Mouse (Mus musculus): Measurements from ENCODE around the gene Gtf2ird1.

The Gtf2ird1 gene

DNA sequence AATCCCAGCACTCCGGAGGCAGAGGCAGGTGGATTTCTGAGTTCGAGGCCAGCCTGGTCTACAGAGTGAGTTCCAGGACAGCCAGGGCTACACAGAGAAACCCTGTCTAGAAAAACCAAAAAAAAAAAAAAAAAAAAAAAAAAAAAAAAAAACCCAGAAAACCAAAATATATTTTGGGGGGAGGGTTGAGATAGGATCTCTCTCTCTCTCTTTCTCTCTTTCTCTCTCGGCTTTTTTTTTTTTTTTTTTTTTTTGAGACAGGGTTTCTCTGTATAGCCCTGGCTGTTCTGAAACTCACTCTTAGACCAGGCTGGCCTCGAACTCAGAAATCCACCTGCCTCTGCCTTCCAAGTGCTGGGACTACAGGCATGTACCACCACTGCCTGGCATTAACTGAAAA lies 113.0 kb downstream of the Gtf2ird1 start:
- 98% methylated on average over 4 of the region's 4 CpGs for WGBS

DNA sequence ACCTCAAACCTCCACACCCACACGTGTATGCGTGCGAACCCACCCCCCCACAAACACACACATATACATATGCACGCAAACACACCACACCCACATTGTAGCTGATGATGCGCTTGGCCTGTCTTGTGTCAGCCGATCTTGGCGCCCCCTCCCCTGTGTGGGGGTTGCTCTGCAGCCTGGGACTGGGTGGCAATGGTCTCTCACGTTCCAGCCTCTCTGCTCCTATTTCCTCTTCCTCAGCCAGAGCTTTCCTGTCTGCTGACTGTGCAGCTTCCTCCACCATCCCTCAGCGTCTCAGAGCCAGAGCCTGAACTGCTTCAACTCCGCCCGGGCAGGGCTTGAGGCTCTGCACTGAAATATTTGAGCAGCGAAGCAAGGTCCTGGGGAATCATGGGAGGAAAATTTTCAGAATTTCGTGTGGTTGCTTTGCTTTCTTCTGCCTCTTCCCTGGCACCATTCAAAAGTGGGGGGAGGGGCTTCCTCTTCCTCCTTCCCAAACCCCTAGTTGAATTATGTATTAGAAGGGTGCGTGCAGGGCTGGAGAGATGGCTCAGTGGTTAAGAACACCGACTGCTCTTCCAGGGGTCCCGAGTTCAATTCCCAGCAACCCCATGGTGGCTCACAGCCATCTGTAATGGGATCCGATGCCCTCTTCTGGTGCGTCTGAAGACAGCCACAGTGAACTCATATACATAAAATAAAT lies 113.9 kb downstream of the Gtf2ird1 start:
- 67% methylated on average over 18 of the region's 18 CpGs for WGBS

DNA sequence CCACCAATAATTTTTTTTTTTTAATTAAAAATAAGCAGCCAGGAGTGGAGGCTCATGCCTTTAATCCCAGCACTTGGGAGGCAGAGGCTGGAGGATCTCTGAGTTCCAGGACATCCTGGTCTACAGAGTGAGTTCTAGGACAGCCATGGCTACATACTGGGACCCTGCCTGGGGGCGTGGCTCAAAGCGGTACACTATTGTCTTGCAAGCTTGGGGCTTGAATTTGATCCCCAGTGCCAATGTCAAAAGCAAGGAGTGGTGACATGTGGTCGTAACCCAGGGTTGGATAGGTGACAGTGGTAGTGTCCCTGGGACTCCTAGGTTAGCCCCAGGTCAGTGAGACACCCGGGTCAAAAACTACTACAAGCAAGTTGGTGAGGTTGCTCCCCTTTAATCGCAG lies 114.8 kb downstream of the Gtf2ird1 start:
- WGBS = 93% methylated on average over 5 of the region's 5 CpGs

DNA sequence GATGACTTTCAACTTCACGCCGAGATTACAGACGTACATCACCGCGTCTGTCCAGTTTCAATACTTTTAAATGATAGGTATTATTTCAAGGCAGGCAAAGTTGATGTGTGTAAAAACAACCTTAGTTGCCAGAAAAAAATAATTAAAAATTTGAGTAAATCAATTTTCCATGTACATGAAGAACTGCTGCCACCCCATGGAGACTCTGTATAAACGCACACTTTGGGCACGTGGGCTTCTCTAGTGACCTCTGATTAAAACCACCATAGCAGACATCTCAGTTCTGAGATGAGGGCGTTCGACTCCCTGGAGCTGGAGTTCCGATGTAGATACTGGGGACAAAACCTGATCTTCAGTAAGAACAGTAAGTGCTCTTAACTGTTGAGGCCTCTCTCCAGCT lies 115.2 kb downstream of the Gtf2ird1 start:
- WGBS = 53% methylated on average over 10 of the region's 10 CpGs

DNA sequence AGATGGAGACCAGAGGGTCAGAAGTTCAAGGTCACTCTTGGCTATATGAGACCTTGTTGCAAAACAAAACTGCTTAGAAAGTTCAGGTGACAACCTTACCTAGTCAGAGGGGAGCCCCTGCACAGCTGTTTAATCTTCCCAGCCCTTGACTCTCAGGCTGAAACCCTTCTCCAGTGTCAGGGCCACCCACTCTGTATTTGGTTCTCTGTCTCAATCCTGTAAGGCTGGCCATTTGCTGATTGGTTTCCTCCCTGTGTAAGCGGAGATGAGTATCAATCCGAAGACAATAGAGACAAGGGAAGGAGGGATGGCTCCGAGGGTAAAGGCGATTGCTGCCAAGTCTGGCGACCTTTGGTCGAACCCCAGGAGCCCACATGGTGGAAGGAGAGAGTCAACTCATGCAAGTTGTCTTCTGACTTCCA lies 116.4 kb downstream of the Gtf2ird1 start:
- WGBS = 41% methylated on average over 6 of the region's 6 CpGs

DNA sequence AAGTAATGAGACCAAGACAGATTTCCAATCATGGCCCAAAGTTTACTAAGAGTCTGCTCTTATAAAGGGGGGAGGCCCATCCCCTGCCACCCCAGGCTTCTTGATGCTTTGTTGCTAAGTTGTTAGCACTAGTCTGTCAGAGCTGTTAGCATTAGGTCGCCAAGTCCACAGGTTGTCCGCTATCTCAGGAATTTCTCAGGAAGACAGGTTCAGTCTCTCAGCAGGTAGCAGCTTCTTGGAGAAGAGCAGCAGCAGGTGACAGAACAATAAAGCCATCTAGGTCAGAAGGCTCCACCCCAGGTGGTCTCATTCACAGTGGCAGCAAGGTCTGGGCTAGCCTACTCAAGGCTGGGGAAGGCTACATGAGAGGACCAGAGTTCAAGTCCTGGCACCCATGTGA lies 119.5 kb downstream of the Gtf2ird1 start:
- WGBS = 86% methylated on average over 2 of the region's 2 CpGs

DNA sequence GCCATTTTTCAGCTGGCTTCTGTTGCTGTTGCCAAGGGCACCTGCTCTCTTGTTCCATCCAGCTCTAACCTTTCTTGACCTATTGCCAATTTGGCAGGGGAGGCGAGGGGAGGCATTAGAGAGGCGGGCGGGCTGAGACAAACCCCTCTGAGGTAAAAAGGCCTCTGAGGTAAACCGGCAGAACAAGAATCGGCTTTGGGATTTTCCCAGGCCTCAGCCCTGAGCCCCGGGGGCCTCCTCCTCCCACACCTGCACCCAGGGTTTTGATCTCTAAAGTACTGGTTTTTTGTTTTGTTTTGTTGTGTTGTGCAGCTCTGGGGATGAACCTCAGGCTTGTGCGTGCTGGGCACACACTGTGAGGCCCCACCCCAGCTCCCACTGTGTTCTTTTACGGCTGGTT lies 123.8 kb downstream of the Gtf2ird1 start:
- 71% methylated on average over 8 of the region's 8 CpGs for WGBS

DNA sequence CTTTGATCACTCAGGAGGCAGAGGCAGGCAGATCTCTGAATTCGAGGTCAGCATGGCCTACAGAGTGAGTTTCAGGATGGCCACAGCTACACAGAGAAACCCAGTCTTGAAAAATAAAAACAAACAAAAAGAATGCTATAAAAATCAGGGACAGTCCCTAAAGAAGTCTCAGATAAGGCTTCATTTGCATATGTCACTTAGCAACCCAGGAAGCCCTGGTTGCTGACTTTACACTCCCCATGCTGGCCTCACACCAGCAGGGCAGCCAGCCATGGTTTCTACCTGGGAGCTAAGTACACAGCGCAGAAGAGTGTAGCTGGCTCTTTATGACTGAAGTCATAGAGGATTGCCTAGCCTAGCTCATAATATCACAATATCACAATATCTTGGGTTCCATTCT lies 126.4 kb downstream of the Gtf2ird1 start:
- WGBS = 85% methylated on average over 2 of the region's 2 CpGs

DNA sequence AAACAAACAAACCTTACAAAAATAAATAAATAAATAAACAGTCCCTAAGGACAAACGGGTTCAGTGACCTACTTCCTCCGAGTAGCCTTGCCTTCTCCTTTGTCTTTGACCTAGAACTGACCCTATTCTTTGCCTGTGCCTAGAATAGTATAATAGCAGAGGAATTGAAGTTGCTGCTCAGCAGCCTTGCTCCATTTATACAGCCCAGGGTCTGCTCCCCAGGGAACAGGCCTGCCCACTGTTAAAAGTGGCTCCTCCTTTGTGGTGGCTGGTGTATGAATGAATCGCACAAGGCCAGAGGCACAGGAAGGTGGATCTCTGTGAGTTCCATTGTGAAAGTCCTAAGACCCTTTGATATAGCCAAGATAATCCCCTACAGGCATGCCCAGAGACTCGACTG lies 127.2 kb downstream of the Gtf2ird1 start:
- WGBS = 50% methylated on average over 4 of the region's 4 CpGs

DNA sequence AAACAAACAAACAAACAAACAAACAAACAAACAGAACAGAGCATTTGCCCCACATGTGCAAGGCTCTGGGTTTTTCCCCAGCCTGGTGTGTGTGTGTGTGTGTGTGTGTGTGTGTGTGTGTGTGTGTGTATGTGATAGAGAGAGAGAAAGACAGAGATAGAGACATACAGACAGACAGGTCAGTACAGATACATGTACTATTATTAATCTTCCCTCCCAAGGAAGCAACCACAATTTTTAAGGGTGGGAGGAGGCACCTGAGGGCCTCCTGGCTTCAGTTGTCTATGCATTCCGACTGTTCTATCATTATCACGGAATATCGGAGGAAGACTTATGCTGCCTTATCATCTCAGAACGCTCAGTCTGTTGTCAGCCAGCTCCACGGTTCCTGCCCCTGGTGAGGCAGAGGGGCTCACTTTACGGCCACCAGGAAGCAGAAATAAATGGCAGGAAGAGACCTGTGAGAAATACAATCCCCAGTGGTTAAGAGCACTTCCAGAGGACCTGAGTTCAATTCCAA lies 128.0 kb downstream of the Gtf2ird1 start:
- 86% methylated on average over 6 of the region's 6 CpGs for WGBS

DNA sequence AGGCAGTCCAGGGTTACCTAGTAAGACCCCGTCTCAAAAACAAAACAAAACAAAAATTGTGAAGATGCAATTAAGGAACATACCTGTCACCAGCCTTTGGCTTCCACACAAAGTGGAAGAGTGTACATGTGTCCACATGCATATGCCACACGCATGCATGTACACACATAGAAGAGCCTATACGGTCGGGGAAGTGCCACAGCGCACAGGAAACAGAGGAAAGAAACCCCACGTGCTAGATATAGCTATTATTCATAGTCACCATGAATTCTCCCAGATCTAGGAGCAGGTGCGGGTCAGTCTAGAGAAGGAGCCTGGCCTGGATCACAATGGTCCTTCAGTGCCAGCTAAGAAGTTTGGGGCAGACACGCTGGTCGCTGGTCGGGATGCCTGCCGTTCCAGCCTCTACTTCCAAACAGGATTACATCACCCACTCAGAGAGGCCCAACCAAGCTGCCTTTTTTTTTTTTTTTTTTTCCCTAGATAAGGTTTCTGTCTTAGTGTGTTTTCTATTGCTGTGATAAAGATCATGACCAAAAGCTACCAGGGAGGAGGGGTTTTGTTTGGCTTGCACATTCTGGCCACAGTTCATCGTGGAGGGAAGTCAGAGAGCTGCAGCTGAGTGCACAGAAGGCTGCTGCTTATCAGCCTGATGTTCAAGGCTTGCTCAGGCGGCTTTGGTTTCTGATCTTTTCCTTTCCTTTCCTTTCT lies 130.5 kb downstream of the Gtf2ird1 start:
- 74% methylated on average over 13 of the region's 13 CpGs for WGBS

DNA sequence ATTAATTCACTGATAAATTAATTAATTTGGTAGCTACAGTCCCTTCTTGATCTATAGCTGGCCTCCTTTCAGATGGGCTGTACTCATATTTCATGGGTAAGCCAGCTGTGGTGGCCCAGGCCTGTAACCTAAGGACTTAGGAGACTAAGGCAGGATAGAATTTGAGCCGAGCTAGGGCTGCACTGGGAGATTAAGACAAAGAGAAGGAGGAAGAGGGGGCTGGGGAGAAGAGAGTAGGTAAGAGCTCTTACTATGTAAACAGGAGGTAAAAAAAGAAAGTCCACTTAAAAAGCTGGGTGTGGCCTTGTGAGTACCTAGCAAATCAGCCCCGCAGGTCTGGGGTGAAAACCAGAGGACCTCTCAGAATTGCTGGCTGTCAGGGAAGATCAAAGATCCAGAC lies 132.6 kb downstream of the Gtf2ird1 start:
- WGBS = 75% methylated on average over 2 of the region's 2 CpGs

DNA sequence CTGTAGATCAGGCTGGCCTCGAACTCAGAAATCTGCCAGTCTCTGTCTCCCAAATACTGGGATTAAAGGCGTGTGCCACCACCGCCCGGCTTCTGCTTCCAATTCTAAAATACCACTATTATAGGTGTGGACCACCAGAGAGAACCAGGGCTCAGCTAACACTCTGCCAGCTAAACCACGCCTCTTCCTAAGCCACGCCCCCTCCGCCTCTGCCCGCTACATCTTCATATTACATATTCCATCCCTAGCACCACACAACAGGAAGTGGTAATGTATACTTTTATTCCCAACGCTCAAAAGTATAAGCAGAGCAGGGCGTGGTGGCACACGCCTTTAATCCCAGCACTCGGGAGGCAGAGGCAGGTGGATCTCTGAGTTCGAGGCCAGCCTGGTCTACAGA lies 133.2 kb downstream of the Gtf2ird1 start:
- WGBS = 91% methylated on average over 13 of the region's 13 CpGs

DNA sequence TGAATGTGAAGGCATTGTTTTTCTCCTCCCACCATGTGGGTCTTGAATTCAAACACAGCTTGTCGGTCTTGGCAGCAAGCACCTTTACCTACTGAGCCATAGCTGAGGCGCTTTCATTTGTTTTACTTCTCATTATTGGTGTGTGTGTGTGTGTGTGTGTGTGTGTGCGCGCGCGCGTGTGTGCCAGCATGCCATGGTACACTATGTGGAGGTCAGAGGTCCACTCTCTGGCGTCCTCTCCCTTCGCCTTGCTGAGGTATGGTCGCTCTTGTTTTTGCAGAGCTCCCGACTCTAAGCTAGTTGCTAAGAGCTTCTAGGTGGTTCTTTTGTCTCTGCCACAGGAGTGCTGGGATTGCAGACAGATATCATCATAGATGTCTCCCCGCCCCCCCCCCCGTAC lies 134.2 kb downstream of the Gtf2ird1 start:
- 88% methylated on average over 13 of the region's 13 CpGs for WGBS

DNA sequence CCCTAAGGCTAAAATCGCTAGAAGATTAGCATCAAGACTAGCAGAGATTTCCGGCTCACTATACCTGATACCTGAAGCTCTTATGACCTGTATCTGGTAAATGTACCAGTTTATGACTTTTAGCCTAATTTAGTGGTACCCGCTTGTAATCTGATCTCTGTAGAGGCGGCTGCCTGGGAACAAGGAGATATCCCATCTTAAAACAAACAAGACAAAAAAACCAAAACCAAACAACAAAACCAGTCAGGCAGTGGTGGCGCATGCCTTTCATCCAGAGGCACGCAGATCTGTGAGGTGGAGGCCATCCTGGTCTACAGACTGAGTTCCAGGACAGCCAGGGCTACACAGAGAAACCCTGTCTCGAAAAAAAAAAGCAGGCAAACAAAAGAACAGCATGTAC lies 134.8 kb downstream of the Gtf2ird1 start:
- WGBS = 85% methylated on average over 7 of the region's 7 CpGs

DNA sequence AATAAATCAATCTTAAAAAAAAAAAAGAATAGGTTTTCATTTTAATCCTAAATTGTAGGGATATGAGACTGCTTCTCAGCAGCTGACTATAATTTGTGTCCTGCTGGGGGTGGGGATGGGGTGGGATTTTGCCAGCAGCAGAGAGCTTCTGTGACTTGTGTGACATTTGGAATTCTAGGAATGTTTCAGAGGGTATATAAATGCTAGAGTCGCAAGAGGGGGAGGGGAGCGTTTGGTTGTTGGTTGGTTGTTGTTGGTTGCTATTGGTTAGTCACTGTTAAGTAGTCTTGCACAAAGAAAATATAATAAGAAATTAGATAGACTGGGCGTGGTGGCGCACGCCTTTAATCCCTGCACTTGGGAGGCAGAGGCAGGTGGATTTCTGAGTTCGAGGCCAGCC lies 137.6 kb downstream of the Gtf2ird1 start:
- WGBS = 94% methylated on average over 6 of the region's 6 CpGs

DNA sequence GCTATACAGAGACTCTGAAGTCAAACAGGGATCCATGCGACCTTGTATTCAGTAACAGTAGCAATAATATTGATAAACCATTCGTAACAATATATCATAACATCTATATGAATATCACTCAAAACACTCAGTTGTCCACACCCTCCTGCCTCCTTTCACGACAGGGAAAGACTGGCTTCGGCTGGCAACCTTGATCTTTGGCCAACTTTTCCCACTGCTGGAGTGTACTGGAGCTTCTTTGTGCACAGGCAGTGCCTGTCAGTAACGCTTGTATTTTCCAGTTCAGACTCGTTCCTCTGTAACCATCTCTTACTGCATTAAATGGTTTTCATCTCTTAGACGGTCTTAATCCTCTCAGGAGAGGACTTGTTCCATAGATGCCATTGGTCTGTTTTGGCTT lies 139.8 kb downstream of the Gtf2ird1 start:
- WGBS = 53% methylated on average over 7 of the region's 7 CpGs

DNA sequence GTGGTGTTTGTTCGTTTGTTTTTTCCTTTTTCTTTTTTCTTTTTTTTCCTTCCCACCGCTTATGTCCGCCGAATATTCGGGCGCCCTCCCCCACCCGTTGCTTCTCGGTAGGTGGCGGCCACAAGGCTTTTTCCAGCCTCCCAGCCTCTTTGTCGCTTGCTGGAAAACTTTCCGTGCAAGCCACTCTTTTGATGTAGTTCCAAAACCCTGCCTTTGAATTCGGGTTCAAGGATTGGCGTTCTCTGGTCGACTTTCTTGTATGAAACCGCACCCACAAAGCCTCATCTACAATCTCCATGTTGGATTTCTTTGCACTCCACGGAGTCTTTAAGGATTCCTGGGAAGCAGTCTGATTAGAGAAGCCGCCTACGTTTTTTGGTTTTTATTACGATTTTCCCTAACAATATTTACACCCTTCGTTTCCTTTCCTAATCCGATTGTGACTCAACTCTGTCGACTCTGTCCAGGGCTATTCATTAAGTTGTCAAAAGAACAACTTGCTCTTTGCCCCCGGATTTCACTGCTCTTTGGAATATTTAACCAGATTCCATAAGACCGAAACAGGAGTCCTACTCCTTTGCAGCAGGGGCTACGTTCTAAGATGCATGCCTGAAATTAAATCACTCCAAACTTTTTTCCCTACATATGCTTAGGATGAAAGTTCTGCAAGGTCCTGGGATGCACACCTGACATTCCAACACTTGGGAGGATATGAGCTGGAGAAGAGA lies 140.7 kb downstream of the Gtf2ird1 start:
- 3% methylated on average over 25 of the region's 25 CpGs for WGBS

DNA sequence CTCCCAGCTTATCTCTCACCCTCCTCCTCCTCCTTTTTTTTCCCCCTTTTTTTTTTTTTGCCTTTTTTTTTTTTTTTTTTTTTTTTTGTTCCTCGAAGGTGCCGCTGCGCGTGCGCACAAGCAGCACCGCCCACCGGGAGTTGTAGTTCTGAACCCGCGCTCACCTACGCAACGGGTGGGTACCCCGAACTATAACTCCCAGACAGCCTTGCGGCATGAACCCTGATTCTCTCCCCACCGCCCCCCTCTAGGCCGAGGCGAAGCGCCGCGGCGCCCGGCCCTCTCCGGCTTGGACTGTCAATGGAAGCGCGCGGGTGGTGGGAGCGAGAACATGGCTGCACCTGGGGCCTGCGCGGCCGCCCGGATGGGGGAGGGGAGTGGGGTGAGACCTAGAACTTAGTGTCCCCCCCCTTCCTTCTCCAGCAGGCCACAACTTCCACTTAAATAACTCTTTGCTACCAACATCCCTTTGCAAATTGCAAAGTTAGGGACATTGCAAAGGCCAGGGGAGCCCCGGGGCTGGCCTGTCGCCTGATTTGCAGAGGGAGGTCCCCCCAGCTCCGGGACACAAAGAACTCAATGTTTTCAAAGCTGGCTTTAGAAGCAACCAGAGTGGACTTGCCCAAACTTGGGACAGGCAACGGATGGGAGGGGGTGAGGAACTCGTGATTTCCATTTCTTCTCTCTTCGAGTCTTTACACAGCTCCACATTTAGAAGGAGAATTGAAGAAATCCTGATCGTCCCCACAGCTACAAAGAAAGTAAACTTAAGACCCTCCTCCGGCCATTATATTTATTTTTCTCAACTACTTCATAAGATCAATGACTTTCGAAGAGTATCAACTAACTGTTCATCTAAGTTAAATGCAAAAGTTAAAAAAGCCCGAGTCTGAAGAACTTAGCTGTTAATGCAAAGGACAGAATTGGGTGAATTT lies 141.6 kb downstream of the Gtf2ird1 start, which contains the start of gene Gtf2i:
Gene Gtf2i, minus strand, starts transcription at position 73 of the 935 bp plus-strand sequence.
- WGBS = under 1% methylated on average over 40 of the region's 40 CpGs

DNA sequence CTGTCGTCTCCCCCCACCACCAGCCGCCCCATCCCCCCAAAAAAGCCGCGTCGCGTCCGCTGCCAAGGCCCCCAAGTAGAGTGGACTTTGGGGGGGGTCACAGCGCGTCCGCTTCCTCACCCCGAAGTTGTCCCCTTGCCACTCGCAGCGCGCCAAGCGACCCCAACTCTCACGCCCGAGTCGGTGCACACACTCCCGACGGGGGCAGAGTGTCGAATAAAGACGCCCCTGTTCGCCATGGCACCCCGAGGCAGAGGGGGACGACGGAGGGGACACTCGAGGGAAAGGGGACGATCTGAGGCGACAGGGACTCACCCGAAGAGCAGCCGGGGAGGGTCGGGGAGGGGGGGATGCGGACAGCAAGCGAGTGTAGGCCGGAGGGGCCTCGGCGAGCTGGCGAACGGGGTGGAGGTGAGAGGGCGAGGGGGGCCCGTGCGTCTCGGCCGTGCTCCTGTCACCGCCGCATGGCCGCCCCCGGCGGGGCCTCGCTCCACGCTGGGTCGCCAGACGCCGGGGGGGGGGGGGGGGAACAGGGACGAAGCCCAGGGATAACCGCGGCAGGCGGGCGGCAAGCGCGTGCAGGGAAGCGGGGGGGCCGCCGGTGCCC lies 142.3 kb downstream of the Gtf2ird1 start:
- WGBS = 1% methylated on average over 59 of the region's 64 CpGs

Measured in cerebral cortex, adult 2 months (tissue).